Mouse (Mus musculus) limb, embryonic 10.5 days (tissue): Measurements from ENCODE around the gene Mbtps1. TPM values are rescaled to one million over a fixed set of nuclear protein-coding genes. Genes with fewer than 3 reads are reported as not detected.

Experiments
- DNase-seq: peaks from one replicate; pipeline ENCODE4 v3.0.0-alpha.2; 2017; ENCODE audit warnings: low spot score
- H3K27ac ChIP-seq: fragments of 300-500 bp; sonication (generic); 2 replicates; pipeline ENCODE4 v1.5.1; 2016; ENCODE audit warnings: mild to moderate bottlenecking
- H3K27me3 ChIP-seq: fragments of 300-500 bp; sonication (generic); 2 replicates; pipeline ENCODE4 v1.6.1; 2016; ENCODE audit warnings: low read depth, mild to moderate bottlenecking; ENCODE audit not compliant: poor library complexity, severe bottlenecking
- H3K36me3 ChIP-seq: fragments of 300-500 bp; sonication (generic); 2 replicates; pipeline ENCODE4 v1.6.1; 2016; ENCODE audit warnings: mild to moderate bottlenecking, moderate library complexity
- H3K4me1 ChIP-seq: fragments of 300-500 bp; sonication (generic); 2 replicates; pipeline ENCODE4 v1.6.1; 2016
- H3K4me3 ChIP-seq: fragments of 300-500 bp; sonication (generic); 2 replicates; pipeline ENCODE4 v1.5.1; 2016; ENCODE audit warnings: mild to moderate bottlenecking, moderate library complexity
- H3K9me3 ChIP-seq: fragments of 300-500 bp; sonication (generic); replicated peaks from 2 replicates; pipeline ENCODE4 v1.6.1; 2016; ENCODE audit warnings: mild to moderate bottlenecking
- WGBS: fragments of 180-500 bp; shearing (Covaris S2); methylation state at CpG from one replicate; pipeline ENCODE4 v1.1.7; 2016; 5-methylcytosine and 5-hydroxymethylcytosine counted together
- polyA plus RNA-seq: library from polyadenylated mRNA; unstranded; fragments of >200 nt; fragmentation: Nextera tagmentation; extraction: Ambion mirVana; gene quantifications from 2 replicates; pipeline ENCODE4 v1.2.1, GENCODE M21; 2016

The Mbtps1 gene
- 120 and 129 TPM in 2 replicates for polyA plus RNA-seq

DNA sequence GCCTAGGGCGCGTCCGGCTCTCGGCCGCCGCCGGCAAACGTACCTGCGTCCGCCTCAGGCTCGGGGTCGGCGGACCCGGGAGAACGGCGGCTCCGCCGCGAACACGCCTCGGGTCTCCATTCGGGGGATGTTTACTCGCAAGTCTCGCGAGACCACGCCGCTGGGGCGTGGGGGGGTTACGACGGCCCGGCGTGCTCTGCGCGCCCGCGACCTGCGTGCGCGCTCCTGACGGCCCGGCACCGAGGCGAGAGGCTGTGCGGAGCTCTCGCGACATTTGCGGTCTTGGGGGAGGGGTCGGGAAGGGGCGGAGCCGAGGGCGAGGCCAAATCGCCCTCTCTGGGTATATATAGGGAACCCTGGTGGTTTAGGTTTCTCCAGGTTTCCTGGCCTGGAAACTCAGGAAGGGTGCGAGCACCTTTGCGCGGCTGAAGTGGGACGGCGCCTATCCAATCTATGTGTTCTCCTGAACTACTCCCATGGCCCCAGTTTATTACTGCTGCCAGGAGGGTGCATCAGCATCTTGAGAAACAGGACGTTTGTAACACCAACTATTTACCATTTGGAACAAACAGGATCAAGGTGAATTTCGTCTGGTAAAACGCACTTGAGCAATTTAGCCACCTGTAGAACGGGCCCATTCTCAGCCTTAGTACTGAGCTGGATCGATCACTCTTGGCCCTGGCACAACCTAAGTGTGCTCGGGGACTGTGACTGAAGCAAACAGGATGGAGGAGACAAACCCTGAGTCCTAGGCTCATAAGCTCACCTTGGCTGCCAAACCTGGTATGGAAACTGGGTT is at the start of gene Mbtps1:
Gene Mbtps1 (minus strand): TSS at position 133 of the 799 bp plus-strand sequence.
- H3K36me3 ChIP-seq: peaks cover 34% of the 10 kb centered on the region
- 7% methylated on average over 63 of the region's 63 CpGs for WGBS
- H3K9me3 ChIP-seq: no peaks in the 10 kb centered on the region
- no peaks in the 10 kb centered on the region for H3K27me3 ChIP-seq
- peak within 1 kb of the TSS; percentile 86 for H3K4me3 ChIP-seq
- peak; percentile 100 for DNase-seq
- H3K4me1 ChIP-seq: peaks cover 33% of the 10 kb centered on the region
- H3K27ac ChIP-seq: peak within 1 kb of the TSS; percentile 97

DNA sequence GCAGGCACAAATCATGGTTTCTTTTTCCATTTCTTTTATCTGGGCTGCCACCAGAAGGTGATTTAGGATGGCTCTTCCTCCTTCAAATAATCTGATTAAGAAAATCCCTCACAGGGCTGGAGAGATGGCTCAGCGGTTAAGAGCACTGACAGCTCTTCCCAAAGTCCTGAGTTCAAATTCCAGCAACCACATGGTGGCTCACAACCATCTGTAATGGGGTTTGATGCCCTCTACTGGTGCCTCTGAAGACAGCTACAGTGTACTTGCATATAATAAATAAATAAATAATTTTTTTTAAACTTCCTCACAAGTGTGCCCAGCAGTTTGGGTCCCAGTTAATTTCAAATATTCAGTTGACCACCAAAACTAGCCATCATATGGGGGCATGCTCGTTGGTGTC is 47.7 kb upstream of the Mbtps1 start:
- no peak for DNase-seq
- 83% methylated on average over 2 of the region's 2 CpGs for WGBS
- no peak overlapping the region for H3K4me3 ChIP-seq

DNA sequence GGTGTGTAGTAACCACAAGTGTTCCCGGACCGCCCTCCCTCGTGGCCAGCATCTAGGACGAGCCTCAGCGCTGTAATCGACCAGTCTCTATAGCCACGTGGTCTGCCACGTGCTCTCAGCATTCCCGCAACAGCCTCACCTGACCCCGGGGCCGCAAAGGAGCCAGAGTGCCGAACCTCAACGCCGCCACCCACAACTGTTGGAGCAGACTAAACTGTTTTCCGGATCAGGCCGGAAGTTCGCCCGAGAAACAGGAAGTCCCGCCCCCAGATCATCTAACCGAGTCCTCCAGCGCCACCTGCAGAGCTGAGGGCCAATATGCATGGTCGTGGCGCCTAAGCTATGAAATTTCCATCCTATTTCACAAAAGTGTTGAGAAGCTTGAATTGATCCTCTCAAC is 46.5 kb upstream of the Mbtps1 start, which contains the start of gene Taf1c:
Gene Taf1c (minus strand): TSS at position 227 of the 400 bp plus-strand sequence.
- peaks cover 30% of the 10 kb centered on the region for H3K36me3 ChIP-seq
- peaks cover 12% of the 10 kb centered on the region for H3K4me1 ChIP-seq
- peak; percentile 98 for DNase-seq
- no peaks in the 10 kb centered on the region for H3K27me3 ChIP-seq
- H3K27ac ChIP-seq: peak within 1 kb of the TSS; percentile 82
- WGBS: under 1% methylated on average over 23 of the region's 23 CpGs
- peak within 1 kb of the TSS; percentile 73 for H3K4me3 ChIP-seq
- H3K9me3 ChIP-seq: no peaks in the 10 kb centered on the region

More for the DNA sequence above, 47.7 kb upstream of the Mbtps1 start:
- Histone ChIP-seq H3K36me3 (peaks cover 18% of the 10 kb centered on the region), H3K27me3 (no peaks in the 10 kb centered on the region), H3K4me1 (peaks cover 12% of the 10 kb centered on the region), H3K27ac (no peak overlapping the region), H3K9me3 (no peaks in the 10 kb centered on the region)

DNA sequence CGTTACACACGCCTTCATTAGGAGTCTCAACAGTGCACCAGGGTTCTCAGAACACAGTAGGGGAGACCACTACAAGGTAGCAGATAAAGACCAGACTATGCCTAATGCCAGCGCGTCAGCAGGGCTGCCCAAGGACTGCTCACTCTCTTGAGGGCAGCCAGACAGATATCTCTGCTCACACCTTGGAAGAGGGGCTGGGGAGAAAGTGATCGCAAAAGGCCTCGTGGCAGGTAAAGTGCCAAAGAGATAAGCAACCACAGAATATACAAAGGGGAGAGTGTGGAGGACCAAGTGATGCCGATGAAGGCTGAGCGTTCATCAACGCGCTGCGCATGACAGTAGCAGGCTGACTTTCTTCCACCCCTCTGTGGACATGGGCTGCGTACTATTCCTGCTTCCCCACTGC is 45.9 kb upstream of the Mbtps1 start:
- no peaks in the 10 kb centered on the region for H3K9me3 ChIP-seq
- H3K4me1 ChIP-seq: peaks cover 12% of the 10 kb centered on the region
- DNase-seq: no peak
- H3K36me3 ChIP-seq: peaks cover 36% of the 10 kb centered on the region
- peak overlapping the region; percentile 82 for H3K27ac ChIP-seq
- peak overlapping the region; percentile 73 for H3K4me3 ChIP-seq
- H3K27me3 ChIP-seq: no peaks in the 10 kb centered on the region
- WGBS: 43% methylated on average over 12 of the region's 12 CpGs

DNA sequence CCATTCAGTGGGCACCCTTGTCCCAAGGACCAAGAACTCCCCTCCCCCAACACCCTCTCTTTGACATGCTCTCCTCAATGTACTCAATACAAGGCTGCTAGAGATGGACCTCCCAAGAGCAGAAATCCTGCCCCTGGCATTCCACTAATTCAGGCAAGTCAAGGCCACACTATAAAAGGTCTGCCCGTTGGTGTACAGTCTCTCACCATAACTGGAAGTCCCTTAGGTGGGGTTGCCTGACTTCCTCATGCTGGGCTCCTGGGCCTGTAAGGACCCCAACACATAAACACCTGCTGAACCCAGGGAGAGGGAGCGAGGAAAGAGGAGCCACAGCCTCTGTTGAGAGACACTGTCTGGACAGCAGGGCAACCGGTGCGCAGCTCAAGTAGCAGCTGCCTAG is 45.2 kb upstream of the Mbtps1 start:
- peak overlapping the region; percentile 73 for H3K4me3 ChIP-seq
- no peak for DNase-seq
- 97% methylated on average over 4 of the region's 4 CpGs for WGBS

DNA sequence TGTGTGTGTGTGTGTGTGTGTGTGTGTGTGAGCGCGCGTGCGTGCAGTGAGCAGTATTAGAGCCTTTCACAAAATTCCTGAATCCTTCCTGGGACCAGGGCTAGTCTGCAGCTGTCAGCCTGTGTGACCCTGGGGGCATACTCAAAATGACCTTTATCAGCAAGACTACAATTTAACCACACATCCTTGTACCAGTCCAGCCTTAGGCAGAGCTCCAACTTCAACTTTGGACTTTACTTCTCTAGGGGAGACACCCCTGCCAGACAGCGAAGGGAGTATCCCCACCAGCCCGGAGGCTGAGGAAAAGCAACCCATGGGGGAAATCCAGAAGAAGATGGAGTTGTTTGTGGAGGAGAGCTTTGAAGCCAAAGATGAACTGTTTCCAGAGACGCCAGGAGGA is 32.9 kb upstream of the Mbtps1 start:
- H3K4me3 ChIP-seq: no peak overlapping the region
- 91% methylated on average over 7 of the region's 7 CpGs for WGBS
- H3K27me3 ChIP-seq: peaks cover 4% of the 10 kb centered on the region; the same call in 1 of the 2 replicates
- peaks cover 2% of the 10 kb centered on the region; the same call in 1 of the 2 replicates for H3K36me3 ChIP-seq
- peaks cover 33% of the 10 kb centered on the region for H3K4me1 ChIP-seq
- no peak for DNase-seq
- no peaks in the 10 kb centered on the region for H3K9me3 ChIP-seq
- no peak overlapping the region for H3K27ac ChIP-seq

More for the DNA sequence above, 45.2 kb upstream of the Mbtps1 start:
- no peaks in the 10 kb centered on the region for H3K27me3 ChIP-seq
- H3K36me3 ChIP-seq: peaks cover 43% of the 10 kb centered on the region
- peaks cover 12% of the 10 kb centered on the region for H3K4me1 ChIP-seq
- H3K27ac ChIP-seq: 0 out of 2 replicates have a peak overlapping the region, but pooled peaks have one; percentile 82
- H3K9me3 ChIP-seq: no peaks in the 10 kb centered on the region

DNA sequence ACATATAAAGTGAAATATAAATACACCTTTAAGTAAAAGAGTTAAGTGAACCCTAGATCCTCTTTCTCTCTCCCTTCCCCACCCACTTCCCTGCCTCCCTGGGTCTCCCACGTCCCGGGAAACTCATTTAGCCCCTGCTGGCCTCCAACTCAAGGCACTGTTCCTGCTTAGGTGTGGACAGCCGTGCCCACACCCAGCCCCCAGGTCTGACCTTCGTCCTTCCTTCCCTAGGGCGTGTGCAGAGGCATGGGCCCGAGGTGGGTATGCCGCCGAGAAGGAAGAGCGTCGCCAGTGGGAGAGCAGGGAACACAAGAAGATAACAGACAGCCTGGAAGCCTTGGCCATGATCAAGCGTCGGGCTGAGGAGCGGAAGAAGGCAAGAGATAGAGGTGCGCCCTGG is 31.8 kb upstream of the Mbtps1 start:
- no peak overlapping the region for H3K4me3 ChIP-seq
- peaks cover 15% of the 10 kb centered on the region for H3K27me3 ChIP-seq
- no peaks in the 10 kb centered on the region for H3K9me3 ChIP-seq
- DNase-seq: no peak
- H3K4me1 ChIP-seq: peaks cover 38% of the 10 kb centered on the region
- WGBS: 85% methylated on average over 14 of the region's 14 CpGs
- H3K27ac ChIP-seq: no peak overlapping the region
- no peaks in the 10 kb centered on the region for H3K36me3 ChIP-seq

DNA sequence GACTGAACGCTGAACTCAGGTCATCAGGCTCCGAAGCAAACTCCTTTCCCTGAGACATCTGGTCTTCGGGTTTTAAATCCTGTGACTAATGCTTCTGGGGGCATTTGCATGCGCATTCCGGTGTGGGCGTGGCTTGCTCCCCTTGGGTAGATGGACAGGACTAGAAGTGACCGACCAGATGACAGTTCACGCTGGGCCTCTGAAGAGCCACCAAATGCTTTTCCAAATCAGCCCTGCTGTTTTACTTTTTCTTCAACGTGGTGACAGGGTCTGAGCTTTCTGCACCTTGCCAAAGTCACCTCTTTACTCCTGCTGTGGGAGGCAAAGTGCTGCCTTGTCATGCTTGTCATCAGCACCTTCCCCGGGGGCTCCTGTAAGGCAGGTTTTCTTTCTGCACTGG is 30.3 kb upstream of the Mbtps1 start:
- Histone ChIP-seq H3K36me3 (no peaks in the 10 kb centered on the region), H3K9me3 (no peaks in the 10 kb centered on the region), H3K27ac (no peak overlapping the region), H3K4me3 (no peak overlapping the region), H3K4me1 (peaks cover 29% of the 10 kb centered on the region), H3K27me3 (peaks cover 17% of the 10 kb centered on the region)
- 16% methylated on average over 10 of the region's 10 CpGs for WGBS
- peak; percentile 64 for DNase-seq

DNA sequence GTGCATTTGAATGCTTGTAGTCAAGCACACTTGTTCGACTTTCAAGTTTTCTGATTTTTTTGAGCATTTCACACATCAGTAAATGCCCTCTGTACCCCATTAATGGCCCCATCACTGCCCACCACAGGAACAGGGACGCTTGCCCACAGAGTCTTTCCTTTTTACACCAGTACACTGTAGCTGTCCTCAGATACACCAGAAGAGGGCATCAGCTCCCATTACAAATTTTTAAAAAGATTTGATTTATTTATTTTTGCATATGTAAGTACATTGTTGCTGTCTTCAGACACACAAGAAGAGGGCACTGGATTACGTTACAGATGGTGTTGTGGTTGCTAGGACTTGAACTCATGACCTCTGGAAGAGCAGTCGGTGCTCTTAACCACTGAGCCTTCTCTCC is 29.8 kb upstream of the Mbtps1 start:
- Histone ChIP-seq H3K36me3 (no peaks in the 10 kb centered on the region), H3K4me3 (no peak overlapping the region), H3K9me3 (no peaks in the 10 kb centered on the region), H3K27me3 (peaks cover 17% of the 10 kb centered on the region), H3K27ac (no peak overlapping the region), H3K4me1 (peaks cover 29% of the 10 kb centered on the region)
- WGBS: 69% methylated on average over 4 of the region's 4 CpGs
- no peak for DNase-seq

DNA sequence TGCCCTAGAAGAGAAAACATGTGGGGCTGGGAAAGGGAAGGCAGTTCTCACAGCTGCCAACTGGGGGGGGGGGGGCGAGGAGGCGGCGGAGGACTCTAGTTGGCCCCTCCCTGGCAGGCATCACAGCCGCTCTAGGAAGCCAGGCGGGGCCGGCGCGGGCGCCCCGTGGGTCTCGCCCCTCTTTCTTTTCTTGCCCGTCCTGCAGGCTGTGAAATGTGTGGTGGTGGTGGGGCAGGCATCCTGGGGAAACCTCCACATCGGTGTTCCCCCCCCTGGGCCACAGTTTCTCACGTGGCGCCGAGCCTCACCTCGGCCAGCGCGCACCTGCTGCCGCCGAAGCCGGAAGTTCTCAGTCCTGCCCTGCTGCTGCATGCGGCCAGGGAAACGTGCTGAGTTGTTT is 27.4 kb upstream of the Mbtps1 start:
- Histone ChIP-seq H3K36me3 (no peaks in the 10 kb centered on the region), H3K27ac (no peak overlapping the region), H3K27me3 (peaks cover 21% of the 10 kb centered on the region), H3K9me3 (no peaks in the 10 kb centered on the region), H3K4me1 (peaks cover 26% of the 10 kb centered on the region), H3K4me3 (peak overlapping the region; percentile 46)
- WGBS: 20% methylated on average over 24 of the region's 24 CpGs
- no peak for DNase-seq

DNA sequence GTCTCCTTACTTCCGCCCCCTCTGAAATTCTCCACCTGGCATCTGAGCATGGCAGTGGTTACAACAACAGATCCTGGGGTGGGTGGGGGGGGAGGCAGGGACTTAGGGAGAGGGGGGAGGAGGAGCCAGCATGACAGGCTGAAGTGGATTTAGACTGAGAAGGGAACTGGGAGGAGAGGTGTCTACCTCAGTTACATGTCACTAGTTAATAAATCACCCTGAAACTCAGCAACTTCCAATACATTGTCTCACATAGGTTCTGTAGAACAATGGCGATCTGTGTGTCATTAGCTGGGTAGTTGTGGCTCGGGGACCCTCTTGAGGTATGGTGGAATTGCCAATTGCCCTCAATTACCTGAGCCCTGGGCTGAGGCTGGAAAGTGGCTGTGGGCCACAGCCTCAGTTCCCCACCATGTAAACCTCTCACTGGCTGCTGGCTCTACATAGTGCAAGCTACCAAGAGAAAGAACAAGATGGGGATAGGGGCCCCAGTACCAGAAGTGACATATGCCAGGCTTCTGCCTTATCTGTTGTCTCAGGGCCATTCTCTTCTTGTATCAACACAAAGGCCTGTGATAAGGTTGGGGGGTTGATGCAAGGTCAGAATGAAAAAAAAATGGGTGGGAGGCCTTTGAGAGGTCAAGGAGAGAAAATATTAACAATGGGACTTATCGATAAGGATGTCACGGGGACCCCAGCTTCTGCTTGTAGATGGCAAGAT is 22.1 kb upstream of the Mbtps1 start:
- 88% methylated on average over 5 of the region's 5 CpGs for WGBS
- Histone ChIP-seq H3K27ac (no peak overlapping the region), H3K27me3 (peaks cover 50% of the 10 kb centered on the region)

DNA sequence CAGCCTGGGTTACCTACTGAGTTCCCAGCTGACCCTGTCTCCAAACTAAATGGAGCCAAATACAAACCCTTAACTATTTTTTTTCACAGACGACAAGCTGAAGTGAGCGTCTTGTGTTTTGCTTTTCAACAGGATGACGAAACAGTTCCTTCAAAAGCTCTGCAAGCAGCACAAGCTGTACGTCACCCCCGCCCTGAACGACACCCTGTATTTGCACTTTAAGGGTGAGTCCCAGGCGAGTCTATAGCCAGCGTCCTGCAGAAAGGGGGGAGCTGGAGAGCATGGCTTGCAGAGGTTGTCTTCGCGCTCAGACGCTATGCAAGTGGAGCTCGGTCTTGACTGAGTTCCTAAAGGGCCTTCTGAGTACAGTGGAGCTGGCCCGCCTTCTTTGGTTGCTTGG is 20.6 kb upstream of the Mbtps1 start:
- no peaks in the 10 kb centered on the region for H3K9me3 ChIP-seq
- WGBS: 36% methylated on average over 13 of the region's 13 CpGs
- no peak for DNase-seq
- H3K4me3 ChIP-seq: no peak overlapping the region
- no peaks in the 10 kb centered on the region for H3K36me3 ChIP-seq
- H3K27ac ChIP-seq: no peak overlapping the region
- peaks cover 56% of the 10 kb centered on the region for H3K27me3 ChIP-seq
- H3K4me1 ChIP-seq: peaks cover 17% of the 10 kb centered on the region

More for the DNA sequence above, 22.1 kb upstream of the Mbtps1 start:
- no peak for DNase-seq
- no peaks in the 10 kb centered on the region for H3K36me3 ChIP-seq
- no peaks in the 10 kb centered on the region for H3K9me3 ChIP-seq
- H3K4me1 ChIP-seq: peaks cover 7% of the 10 kb centered on the region; the same call in 1 of the 2 replicates
- H3K4me3 ChIP-seq: no peak overlapping the region

DNA sequence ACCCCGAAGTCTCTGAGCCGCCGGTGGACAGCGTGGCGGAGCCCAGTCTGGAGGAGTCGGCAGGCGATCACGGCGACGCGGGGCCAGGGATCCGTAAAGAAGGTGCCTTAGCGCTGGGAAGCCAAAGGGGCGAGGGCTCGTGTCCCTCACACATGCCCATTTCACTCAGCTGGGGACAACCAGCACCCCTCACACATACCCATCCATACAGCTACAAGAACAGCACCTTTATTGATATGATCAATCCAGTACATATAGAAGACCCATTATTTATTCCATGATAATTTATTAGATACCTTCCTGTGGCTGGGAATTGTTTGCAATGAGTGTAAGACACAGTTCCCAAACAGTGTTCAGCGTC is 16.8 kb upstream of the Mbtps1 start:
- no peak for DNase-seq
- Histone ChIP-seq H3K27ac (peak overlapping the region; percentile 88), H3K36me3 (no peaks in the 10 kb centered on the region), H3K27me3 (peaks cover 74% of the 10 kb centered on the region), H3K4me3 (peak overlapping the region; percentile 86), H3K9me3 (no peaks in the 10 kb centered on the region), H3K4me1 (peaks cover 18% of the 10 kb centered on the region)
- WGBS: 2% methylated on average over 16 of the region's 16 CpGs
